In genomic region chr1:89599983-89600741, GRCm38 (mm10) we compare ENCODE assay signal across 11 mouse cellular contexts.
DNase-seq lines count a peak whose midpoint lies in the region; ATAC-seq and TF ChIP-seq lines count a peak whose summit lies in the region.
"Had no signal": no experiment of that assay in that cellular context is flagged by ENCODE, and none has a peak within 500 bp of the region (broad histone marks: within the 10 kb centered on the region; RNA-seq: fewer than 3 reads in every experiment).

No protein-coding gene starts in this region.

- peak overlapping the region; percentile 37; the same call in 1 of the 2 replicates for H3K4me2 ChIP-seq in heart, embryonic 13.5 days
- no peak overlapping the region for H3K4me2 ChIP-seq in hindbrain, embryonic 14.5 days (replicated peaks)
- H3K4me2 ChIP-seq: liver, embryonic 15.5 days had no signal

- H3K4me3 ChIP-seq in heart, embryonic 13.5 days, result no peak overlapping the region
- H3K4me3 ChIP-seq in hindbrain, embryonic 14.5 days (replicated peaks; ENCODE audit: low read length), result no peak overlapping the region
- no peak overlapping the region for H3K4me3 ChIP-seq in lung, adult 2 months (replicated peaks; ENCODE audit: extremely low read depth, low read depth, low read length)
- H3K4me3 ChIP-seq in kidney, adult 2 months (ENCODE audit: insufficient read depth, low read depth, low read length), result no peak overlapping the region
- H3K4me3 ChIP-seq: limb, embryonic 10.5 days; liver, embryonic 15.5 days had no signal

- no peaks in the 10 kb centered on the region for H3K27me3 ChIP-seq in heart, embryonic 13.5 days (replicated peaks)
- H3K27me3 ChIP-seq in hindbrain, embryonic 14.5 days (ENCODE audit: control insufficient read depth, insufficient read depth, low read length), result no peaks in the 10 kb centered on the region
- H3K27me3 ChIP-seq in kidney, adult 2 months (replicated peaks; ENCODE audit: control insufficient read depth, insufficient read depth, low read length), result no peaks in the 10 kb centered on the region
- H3K27me3 ChIP-seq: liver, embryonic 15.5 days had no signal

- peak overlapping the region; percentile 77 for H3K27ac ChIP-seq in heart, embryonic 13.5 days (replicated peaks)
- peak overlapping the region; percentile 28; the same call in 1 of the 2 replicates for H3K27ac ChIP-seq in hindbrain, embryonic 14.5 days
- H3K27ac ChIP-seq in kidney, adult 2 months (ENCODE audit: insufficient read depth, low read depth, low read length), result no peak overlapping the region
- H3K27ac ChIP-seq: liver, embryonic 15.5 days had no signal

- no peak for TF ChIP-seq CTCF in lung, adult 2 months (IDR thresholded peaks at IDR 0.05; ENCODE audit: insufficient read depth, low read length)
- no peak for TF ChIP-seq CTCF in kidney, adult 2 months (conservative IDR thresholded peaks at IDR 0.05; ENCODE audit: insufficient read depth, insufficient read length, low read depth, low read length)

- intact Hi-C loops in heart, postnatal 36 days (cut with DNase I), result loop anchor here (2.0 to 10.0 kb wide), 2 partner anchors 19 to 855 kb away; no protein-coding TSS in a partner anchor

- no peaks in the 10 kb centered on the region for H3K36me3 ChIP-seq in heart, embryonic 13.5 days
- H3K36me3 ChIP-seq in hindbrain, embryonic 14.5 days (replicated peaks; ENCODE audit: control insufficient read depth, insufficient read depth), result no peaks in the 10 kb centered on the region
- no peaks in the 10 kb centered on the region for H3K36me3 ChIP-seq in kidney, adult 2 months (ENCODE audit: control insufficient read depth, insufficient read depth, low read length)
- H3K36me3 ChIP-seq: limb, embryonic 10.5 days; liver, embryonic 15.5 days had no signal

- DNase-seq in heart, postnatal 36 days, result no peak
- peak; percentile 35 for DNase-seq in right cerebral cortex, postnatal 4 days
- no peak for DNase-seq in right cerebral cortex, postnatal 14 days
- no peak for DNase-seq in hindbrain, embryonic 14.5 days (ENCODE audit: low spot score)
- DNase-seq in lung, adult 2 months, result no peak
- no peak for DNase-seq in kidney, adult 2 months
- DNase-seq: cerebellum, adult 8-10 months; kidney, adult 18-20 months had no signal

- no peak for TF ChIP-seq POLR2A in lung, adult 2 months (IDR thresholded peaks at IDR 0.05; ENCODE audit: borderline replicate concordance, extremely low read depth, low read depth, low read length)
- no peak for TF ChIP-seq POLR2A in kidney, adult 2 months (IDR thresholded peaks at IDR 0.05; ENCODE audit: low read depth, low read length)

- ATAC-seq in heart, embryonic 13.5 days (ENCODE audit: extremely low read depth, insufficient number of reproducible peaks, low FRiP score, low TSS enrichment), result no peak
- ATAC-seq in hindbrain, embryonic 14.5 days (ENCODE audit: low FRiP score), result no peak

- H3K9ac ChIP-seq in heart, embryonic 13.5 days, result peak overlapping the region; percentile 57; the same call in 1 of the 2 replicates
- H3K9ac ChIP-seq in hindbrain, embryonic 14.5 days, result no peak overlapping the region
- H3K9ac ChIP-seq: liver, embryonic 15.5 days had no signal

- H3K4me1 ChIP-seq in heart, embryonic 13.5 days, result peaks cover 84% of the 10 kb centered on the region
- H3K4me1 ChIP-seq in hindbrain, embryonic 14.5 days (replicated peaks; ENCODE audit: control insufficient read depth, insufficient read depth, low read length), result peaks cover 49% of the 10 kb centered on the region
- H3K4me1 ChIP-seq in lung, adult 2 months (ENCODE audit: control insufficient read depth, insufficient read depth, low read length), result peaks cover 21% of the 10 kb centered on the region
- H3K4me1 ChIP-seq in kidney, adult 2 months (ENCODE audit: control insufficient read depth, insufficient read depth, low read length), result no peaks in the 10 kb centered on the region; the same call in 1 of the 2 replicates

- 67% methylated on average over 11 of the region's 11 CpGs for whole genome bisulfite sequencing in heart, embryonic 13.5 days
- WGBS in hindbrain, embryonic 14.5 days, result 70% methylated on average over 11 of the region's 11 CpGs
- WGBS in lung, adult 2 months, result 71% methylated on average over 11 of the region's 11 CpGs
- 81% methylated on average over 11 of the region's 11 CpGs for WGBS in kidney, adult 2 months

- H3K9me3 ChIP-seq in heart, embryonic 13.5 days, result no peaks in the 10 kb centered on the region
- no peaks in the 10 kb centered on the region for H3K9me3 ChIP-seq in hindbrain, embryonic 14.5 days (ENCODE audit: control insufficient read depth, low read length)
- H3K9me3 ChIP-seq: limb, embryonic 10.5 days; liver, embryonic 15.5 days had no signal
